Mouse (Mus musculus): ENCODE measurements around the gene Tex35. TPM values are rescaled to one million over a fixed set of nuclear protein-coding genes. Genes with fewer than 3 reads are reported as not detected.

Gene Tex35
- under 1 TPM in 1 of 2 experiments, not detected in 1; 0.44 TPM for total RNA-seq (2021)
- long read RNA-seq, experiment 1: 0 reads
- long read RNA-seq, experiment 2: 0 reads

GRCm38 (mm10) chr1:157108580-157108979 is at the start of gene Tex35:
Tex35 (minus strand) TSS chr1:157108680.
- DNase-seq (ENCODE audit: low spot score in 2 of 2): no peak

- DNase-seq (ENCODE audit: low spot score in 2 of 2): no peak
Measured at GRCm38 (mm10) chr1:157153781-157154180, 45.3 kb upstream of the Tex35 start.

DNA sequence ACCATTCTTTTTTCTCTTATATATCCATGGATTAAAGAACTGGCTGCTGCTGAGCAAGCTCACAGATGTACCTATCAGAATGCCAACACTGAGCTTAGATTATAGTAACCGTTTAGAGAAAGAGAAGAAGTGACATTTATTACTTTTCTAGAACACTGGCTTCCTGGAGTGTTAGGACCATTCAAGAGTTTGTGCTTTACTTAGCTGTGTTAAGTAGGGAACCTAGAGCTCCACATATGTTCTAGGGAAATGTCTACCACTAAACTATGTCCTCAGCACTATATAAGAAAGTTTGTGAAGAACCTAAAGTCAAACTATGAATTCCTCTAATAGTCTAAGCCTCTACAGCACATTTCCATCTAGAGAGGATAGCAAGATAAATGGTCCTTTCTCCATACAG is 41.6 kb upstream of the Tex35 start:
- DNase-seq (ENCODE audit: low spot score in 2 of 2): no peak

DNA sequence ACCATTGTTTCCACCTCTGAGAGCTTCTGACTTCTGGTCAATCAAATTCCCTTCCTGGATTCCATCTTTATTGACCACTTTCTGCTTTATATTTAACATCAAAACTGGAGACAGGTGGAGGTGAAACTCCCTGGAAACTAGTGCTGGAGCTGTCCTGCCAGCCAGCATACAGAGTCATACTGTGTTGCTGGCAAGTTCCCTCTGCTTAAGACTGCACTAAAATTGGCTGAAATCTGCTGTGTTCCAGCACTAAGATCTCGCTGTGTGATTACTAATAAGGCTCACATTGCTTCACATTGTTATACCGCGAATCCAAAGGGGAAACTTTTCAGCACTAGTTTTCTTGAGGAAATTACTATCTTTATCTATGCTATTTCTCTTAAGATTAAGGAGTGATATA is 36.1 kb upstream of the Tex35 start:
- DNase-seq (ENCODE audit: low spot score in 2 of 2): no peak

GRCm38 (mm10) chr1:157143326-157143932 is 34.9 kb upstream of the Tex35 start:
- DNase-seq (ENCODE audit: low spot score in 2 of 2): no peak

DNA sequence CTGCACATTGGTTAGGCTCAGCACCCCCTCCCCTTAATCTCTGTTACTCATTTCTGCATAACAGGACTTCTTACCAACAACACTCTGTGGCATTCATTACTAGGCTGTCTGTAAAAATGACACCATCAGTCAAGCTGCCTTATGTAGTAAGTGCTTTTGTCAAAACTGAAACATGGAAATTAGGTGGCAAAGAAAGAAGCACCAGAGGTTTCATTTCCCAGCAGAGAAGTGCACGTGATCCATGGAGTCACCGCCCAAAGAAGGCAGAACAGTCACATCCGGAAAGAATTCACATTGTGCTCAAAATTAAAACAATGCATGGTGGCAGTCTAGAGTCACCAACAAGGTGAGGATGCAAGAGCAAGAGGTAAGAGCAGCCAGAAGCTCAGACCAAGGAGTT is 32.5 kb upstream of the Tex35 start:
- DNase-seq (ENCODE audit: low spot score in 2 of 2): no peak

DNA sequence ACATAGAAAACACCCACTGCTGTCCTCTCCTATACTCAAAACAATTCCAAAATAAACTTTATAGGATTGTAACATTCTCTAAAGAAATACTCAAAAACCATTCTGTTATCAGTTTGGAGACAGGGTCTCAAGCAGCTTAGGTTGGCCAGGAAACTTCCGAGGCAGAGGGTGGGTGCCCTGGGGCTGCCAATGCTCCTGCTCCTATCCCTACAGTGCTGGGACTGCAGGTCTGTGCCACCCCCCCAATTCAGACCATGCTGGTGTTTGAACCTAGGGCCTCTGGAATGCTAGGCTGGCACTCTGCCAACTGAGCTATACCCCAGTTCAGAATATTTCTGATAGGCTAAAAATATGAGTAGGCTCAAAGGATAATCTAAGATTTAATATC is 29.4 kb upstream of the Tex35 start:
- DNase-seq (ENCODE audit: low spot score in 2 of 2): no peak

- DNase-seq (ENCODE audit: low spot score in 2 of 2): no peak
Measured at GRCm38 (mm10) chr1:157137132-157137853, 28.8 kb upstream of the Tex35 start.

DNA sequence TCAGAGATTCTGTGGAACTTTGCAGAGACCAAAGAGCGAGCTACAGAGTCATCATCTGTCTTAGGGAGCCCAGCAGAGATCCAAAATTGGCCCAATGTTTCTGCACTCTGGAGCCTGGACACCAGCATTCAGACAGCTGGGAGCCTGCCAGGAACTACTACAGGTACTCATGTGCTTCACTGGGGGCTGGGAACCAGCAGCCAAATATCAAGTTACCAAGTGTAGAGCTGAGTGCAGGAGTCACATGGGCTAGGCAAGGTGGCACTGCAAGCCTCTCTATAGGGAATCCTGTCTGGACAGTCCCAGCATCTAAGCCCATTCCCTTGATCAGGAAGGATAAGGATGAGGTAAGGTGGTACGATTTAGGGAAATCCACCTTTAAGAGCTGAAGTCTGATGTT is 19.7 kb upstream of the Tex35 start:
- no peak for DNase-seq (ENCODE audit: low spot score in 2 of 2)

GRCm38 (mm10) chr1:157123836-157124235 is 15.4 kb upstream of the Tex35 start:
- DNase-seq (ENCODE audit: low spot score in 2 of 2): no peak

DNA sequence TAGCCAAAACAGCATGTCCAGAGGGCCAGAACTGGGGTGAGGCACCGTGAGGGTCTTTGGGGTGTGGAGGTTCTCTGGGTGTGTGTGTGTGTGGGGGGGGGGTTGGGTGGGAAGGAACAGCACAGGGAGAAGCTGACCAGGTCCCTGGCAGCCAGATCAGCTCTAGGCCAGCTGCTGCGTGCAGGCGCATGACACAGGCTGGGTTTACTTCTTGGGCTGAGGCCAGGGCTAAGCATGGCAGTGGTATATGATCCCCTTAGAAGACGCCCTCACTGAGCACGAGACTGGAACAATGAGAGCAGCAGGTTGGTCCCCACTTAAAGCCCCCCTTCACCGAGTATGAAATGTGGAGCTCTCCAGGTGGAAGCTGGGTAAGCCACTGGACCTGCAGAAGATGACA is 10.7 kb upstream of the Tex35 start:
- DNase-seq (ENCODE audit: low spot score in 2 of 2): no peak

DNA sequence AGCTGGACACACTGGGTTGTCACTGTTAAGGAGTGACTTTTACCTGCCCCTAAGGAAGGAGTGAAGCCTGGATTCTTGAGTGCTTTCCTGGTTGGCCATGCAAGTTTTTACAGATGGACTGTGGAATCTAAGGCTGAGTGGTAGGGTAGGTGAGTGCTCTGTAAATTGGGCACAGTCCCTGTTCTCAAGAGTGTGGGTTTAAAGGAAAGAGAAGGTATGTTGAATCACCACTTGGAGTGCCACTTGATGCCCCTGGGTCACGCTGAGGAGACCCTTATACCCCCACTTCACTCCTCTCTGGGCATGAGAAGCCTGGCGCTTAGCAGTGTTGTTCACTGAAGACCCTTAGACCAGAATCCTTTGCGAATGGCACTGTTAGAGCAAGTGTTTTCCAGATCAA is 9.0 kb upstream of the Tex35 start:
- DNase-seq (ENCODE audit: low spot score in 2 of 2): no peak

- DNase-seq (ENCODE audit: low spot score in 2 of 2): no peak
Measured at GRCm38 (mm10) chr1:157114492-157114891, 6.0 kb upstream of the Tex35 start.

DNA sequence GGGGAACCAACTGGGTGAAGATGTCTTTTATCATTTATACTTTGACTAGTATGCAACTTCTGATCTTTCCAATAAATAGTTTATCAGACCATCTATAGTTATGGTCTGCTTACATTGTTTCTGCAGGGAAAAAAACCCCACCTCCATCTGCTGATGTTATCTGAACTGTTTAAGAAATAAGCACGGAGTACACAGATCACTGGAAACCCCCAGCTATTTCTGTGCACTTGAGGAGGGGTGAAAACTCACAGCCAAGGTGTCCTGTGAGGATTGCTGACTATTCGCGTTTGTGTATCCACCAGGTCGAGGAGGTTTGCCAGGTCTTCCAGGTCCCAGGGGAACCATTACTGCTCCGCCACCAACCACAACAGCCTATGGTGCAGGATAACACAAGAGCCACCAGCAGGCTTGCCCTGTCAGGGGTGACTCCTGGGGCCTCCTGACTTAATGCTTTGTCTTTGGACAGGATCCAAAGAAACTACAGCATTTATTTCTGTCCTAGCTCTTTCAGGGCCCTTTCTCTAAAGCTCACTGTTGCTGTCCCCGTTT is 1.9 kb upstream of the Tex35 start:
- no peak for DNase-seq (ENCODE audit: low spot score in 2 of 2)

DNA sequence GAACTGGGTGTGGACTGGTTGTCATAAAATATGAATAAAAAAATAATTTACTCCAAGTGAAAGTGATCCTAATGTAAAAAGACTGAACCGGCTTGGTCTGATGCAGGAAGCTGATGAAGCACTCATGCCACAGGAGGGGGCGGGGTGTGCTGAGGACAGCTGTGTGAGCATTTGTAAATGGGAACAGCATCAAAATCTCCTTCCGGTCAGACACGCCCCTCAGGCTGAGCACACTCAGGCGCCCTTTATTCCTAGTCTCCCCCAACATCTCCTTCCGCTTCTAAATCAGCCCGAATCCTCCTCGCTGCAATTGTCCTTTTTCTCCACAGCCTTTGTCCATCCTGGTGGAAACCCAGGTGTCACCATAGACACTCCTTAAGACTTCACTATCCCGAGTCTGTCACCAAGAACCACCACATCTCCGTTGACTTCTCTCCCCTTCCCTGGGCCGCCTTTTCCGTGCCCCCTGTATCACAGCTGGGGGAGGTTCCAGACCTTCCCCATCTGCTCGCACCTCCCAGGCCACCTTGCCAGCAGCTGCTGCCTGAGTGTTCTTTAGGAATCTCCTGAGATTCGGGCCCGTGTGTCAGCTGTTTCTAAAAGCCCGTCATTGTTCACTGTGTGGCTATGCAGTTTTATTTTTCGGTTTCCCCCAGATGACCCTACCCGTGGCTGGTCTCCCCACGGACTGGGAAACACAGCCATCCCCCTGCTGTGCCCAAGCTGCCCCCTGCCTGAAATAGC is 7.2 kb downstream of the Tex35 start:
- DNase-seq (ENCODE audit: low spot score in 2 of 2): peak in 1 of 2 experiments; percentile 45

GRCm38 (mm10) chr1:157095534-157095933 is 12.9 kb downstream of the Tex35 start:
- DNase-seq (ENCODE audit: low spot score in 2 of 2): no peak

- no peak for DNase-seq (ENCODE audit: low spot score in 2 of 2)
Measured at GRCm38 (mm10) chr1:157092622-157093021, 15.9 kb downstream of the Tex35 start.

- no peak for DNase-seq (ENCODE audit: low spot score in 2 of 2)
Measured at GRCm38 (mm10) chr1:157092140-157092539, 16.3 kb downstream of the Tex35 start.

- DNase-seq (ENCODE audit: low spot score in 2 of 2): no peak
Measured at GRCm38 (mm10) chr1:157090835-157091234, 17.6 kb downstream of the Tex35 start.

DNA sequence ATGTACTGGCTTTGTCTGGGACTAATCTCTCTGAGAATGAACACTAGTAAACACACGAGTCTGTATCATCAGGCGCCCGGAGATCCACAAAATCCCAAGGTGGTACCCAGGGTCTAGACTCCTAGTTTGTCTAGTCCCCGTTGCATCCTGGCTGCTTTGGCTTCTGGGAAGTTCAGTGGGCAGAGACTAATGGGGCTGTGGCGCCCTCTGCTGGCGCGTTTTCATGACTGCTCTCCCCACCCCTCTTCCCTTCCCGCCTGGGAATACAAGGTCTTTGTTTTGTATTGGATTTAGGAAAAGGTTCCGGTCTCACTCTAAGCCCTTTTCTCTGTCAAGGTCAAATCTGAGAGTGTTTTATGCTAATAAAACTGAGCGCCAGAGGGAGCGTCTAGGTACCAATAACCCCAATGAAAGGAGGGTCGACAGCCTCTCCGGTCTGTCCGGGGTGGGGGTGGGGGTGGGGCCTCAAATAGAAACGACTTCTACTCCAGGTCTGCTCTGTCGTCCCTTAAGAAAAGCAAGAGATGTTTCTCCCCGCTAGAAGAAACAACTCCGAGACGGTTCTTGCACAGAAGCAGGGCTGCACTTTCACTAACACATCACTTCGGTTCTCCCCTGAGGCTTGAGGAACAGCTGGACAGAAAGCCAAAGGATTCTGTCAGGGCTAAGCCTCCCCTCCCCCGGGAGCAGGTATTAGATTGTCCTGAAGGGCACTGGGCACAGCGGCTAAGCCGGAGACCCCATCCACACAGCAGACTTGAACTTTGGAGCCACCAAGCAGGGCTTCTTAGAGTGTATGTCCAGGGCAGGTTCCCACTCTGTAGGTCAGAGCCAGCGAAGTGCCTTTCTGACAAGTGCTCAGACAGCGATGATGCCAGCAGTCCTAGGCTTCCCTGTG is 22.1 kb downstream of the Tex35 start:
- peak in 1 of 2 experiments; percentile 66 for DNase-seq (ENCODE audit: low spot score in 2 of 2)

DNA sequence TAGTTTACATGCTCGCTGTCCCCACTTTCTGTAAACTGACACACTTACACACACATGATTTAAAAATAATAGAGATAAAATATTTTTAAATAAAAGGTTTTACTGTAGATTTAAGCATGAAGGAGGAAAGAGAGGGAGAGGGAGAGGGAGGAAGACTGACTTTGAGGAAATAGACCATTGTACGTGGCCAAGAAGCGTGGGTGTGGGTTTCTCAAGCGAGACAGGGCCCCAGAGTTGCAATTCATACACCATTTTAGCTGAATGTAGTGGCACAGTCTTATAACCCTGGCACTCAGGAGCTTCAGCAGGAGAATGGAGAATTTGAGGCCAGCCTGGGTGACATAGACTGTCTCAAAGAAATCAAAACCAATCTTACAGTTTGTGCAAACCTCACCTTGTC is 25.5 kb downstream of the Tex35 start:
- no peak for DNase-seq (ENCODE audit: low spot score in 2 of 2)
